Mouse (Mus musculus) limb, embryonic 12.5 days (tissue): ENCODE measurements around the gene Lpo. TPM values are rescaled to one million over a fixed set of nuclear protein-coding genes. Genes with fewer than 3 reads are reported as not detected.

Experiments used
- ATAC-seq: fragments of 200-750 bp; cut with Nextera tagmentation; 2 replicates; pipeline ENCODE4 v1.8.0; 2017; ENCODE audit warnings: low read depth, moderate TSS enrichment; ENCODE audit not compliant: insufficient number of reproducible peaks, insufficient read depth, low FRiP score, low TSS enrichment
- H3K27ac ChIP-seq: fragments of 300-500 bp; sonication (generic); 2 replicates; pipeline ENCODE4 v1.5.1; 2016; ENCODE audit warnings: mild to moderate bottlenecking, moderate library complexity
- H3K27me3 ChIP-seq: fragments of 300-500 bp; sonication (generic); 2 replicates; pipeline ENCODE4 v1.6.1; 2016; ENCODE audit warnings: mild to moderate bottlenecking, moderate library complexity
- H3K36me3 ChIP-seq: fragments of 300-500 bp; sonication (generic); 2 replicates; pipeline ENCODE4 v1.6.1; 2016; ENCODE audit warnings: mild to moderate bottlenecking, moderate library complexity
- H3K4me1 ChIP-seq: fragments of 300-500 bp; sonication (generic); replicated peaks from 2 replicates; pipeline ENCODE4 v1.6.1; 2016
- H3K4me2 ChIP-seq: fragments of 300-500 bp; sonication (generic); 2 replicates; pipeline ENCODE4 v1.6.1; 2016; ENCODE audit warnings: mild to moderate bottlenecking, moderate library complexity
- H3K4me3 ChIP-seq: fragments of 300-500 bp; sonication (generic); replicated peaks from 2 replicates; pipeline ENCODE4 v1.5.1; 2016; ENCODE audit warnings: mild to moderate bottlenecking
- H3K9ac ChIP-seq: fragments of 300-500 bp; sonication (generic); replicated peaks from 2 replicates; pipeline ENCODE4 v1.6.1; 2016; ENCODE audit warnings: mild to moderate bottlenecking, moderate library complexity
- H3K9me3 ChIP-seq: fragments of 300-500 bp; sonication (generic); 2 replicates; pipeline ENCODE4 v1.6.1; 2016; ENCODE audit warnings: mild to moderate bottlenecking, moderate library complexity
- WGBS: fragments of 180-500 bp; shearing (Covaris S2); methylation state at CpG from one replicate; pipeline ENCODE4 v1.1.7; 2016; 5-methylcytosine and 5-hydroxymethylcytosine counted together
- polyA plus RNA-seq: library from polyadenylated mRNA; unstranded; fragments of >200 nt; fragmentation: Nextera tagmentation; extraction: Ambion mirVana; gene quantifications from 2 replicates; pipeline ENCODE4 v1.2.1, GENCODE M21; 2016

Lpo gene
- polyA plus RNA-seq, 1 experiment from 2014 or later = 0.09 TPM

GRCm38 (mm10) chr11:87768745-87769144, 59.3 kb downstream of the Lpo start:
- WGBS = 89% methylated on average over 4 of the region's 4 CpGs
- no peak overlapping the region for H3K4me2 ChIP-seq
- no peak overlapping the region for H3K27ac ChIP-seq
- H3K9ac ChIP-seq = no peak overlapping the region
- no peak for ATAC-seq
- no peak overlapping the region for H3K4me3 ChIP-seq
- H3K27me3 ChIP-seq = peaks cover 48% of the 10 kb centered on the region
- no peaks in the 10 kb centered on the region for H3K36me3 ChIP-seq
- peaks cover 11% of the 10 kb centered on the region for H3K4me1 ChIP-seq
- no peaks in the 10 kb centered on the region for H3K9me3 ChIP-seq

DNA sequence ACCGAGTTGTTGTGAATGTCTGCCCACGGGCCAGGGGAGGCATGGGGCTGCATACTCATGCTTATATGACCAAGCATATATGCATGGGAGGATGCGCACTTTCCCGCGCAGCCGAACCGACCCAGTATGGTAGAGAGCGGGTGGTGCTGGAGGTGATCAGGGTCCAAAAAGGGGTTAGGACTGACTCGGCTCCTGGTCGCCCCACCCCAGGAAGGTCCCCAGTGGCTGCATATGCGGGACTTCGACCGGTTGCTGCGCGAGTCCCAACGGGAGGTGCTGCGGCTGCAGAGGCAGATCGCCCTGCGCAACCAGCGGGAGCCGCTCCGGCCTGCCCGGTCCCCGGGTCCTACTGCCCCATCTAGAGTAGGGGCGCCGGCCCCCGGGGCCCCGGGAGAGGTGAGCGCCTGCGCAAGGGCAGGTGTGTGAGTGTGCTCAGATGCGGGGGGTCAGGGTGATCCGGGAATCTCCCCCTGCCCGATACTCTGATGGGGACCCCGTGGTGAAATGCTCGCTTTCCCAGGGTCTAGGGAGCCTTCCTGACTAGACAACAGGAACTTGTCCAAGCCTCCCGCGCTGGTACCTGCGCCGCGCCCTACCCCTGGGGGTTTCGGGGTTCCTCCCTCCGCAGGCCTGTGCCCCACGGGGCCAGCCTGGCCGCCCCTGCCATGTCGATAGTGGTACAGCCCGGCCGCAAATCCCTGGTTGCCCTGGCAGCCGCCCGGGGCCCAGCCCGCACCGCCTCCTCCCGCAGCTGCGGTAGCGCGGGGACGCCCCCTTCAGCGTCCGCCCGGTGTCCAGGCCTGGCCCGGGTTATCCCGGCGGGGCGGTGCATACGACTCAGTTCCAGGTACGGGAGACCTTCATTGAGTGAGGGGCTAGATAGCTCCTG, 63.9 kb downstream of the Lpo start:
- H3K9ac ChIP-seq = peak overlapping the region; percentile 62
- peak overlapping the region; percentile 55 for H3K4me3 ChIP-seq
- peak overlapping the region; percentile 98 for H3K4me2 ChIP-seq
- no peaks in the 10 kb centered on the region for H3K9me3 ChIP-seq
- peaks cover 92% of the 10 kb centered on the region for H3K27me3 ChIP-seq
- H3K27ac ChIP-seq = no peak overlapping the region
- no peaks in the 10 kb centered on the region for H3K36me3 ChIP-seq
- under 1% methylated on average over 65 of the region's 65 CpGs for WGBS
- H3K4me1 ChIP-seq = peaks cover 22% of the 10 kb centered on the region
- ATAC-seq = 0 out of 2 replicates have a peak, but pooled peaks have one; percentile 34

GRCm38 (mm10) chr11:87763511-87763987, 64.5 kb downstream of the Lpo start:
- Histone ChIP-seq H3K9ac (peak overlapping the region; percentile 62; the same call in 1 of the 2 replicates), H3K27ac (no peak overlapping the region), H3K4me2 (peak overlapping the region; percentile 98), H3K9me3 (no peaks in the 10 kb centered on the region), H3K27me3 (peaks cover 94% of the 10 kb centered on the region), H3K4me3 (peak overlapping the region; percentile 55), H3K36me3 (no peaks in the 10 kb centered on the region), H3K4me1 (peaks cover 22% of the 10 kb centered on the region)
- 0 out of 2 replicates have a peak, but pooled peaks have one; percentile 6 for ATAC-seq
- WGBS = 3% methylated on average over 17 of the region's 17 CpGs

DNA sequence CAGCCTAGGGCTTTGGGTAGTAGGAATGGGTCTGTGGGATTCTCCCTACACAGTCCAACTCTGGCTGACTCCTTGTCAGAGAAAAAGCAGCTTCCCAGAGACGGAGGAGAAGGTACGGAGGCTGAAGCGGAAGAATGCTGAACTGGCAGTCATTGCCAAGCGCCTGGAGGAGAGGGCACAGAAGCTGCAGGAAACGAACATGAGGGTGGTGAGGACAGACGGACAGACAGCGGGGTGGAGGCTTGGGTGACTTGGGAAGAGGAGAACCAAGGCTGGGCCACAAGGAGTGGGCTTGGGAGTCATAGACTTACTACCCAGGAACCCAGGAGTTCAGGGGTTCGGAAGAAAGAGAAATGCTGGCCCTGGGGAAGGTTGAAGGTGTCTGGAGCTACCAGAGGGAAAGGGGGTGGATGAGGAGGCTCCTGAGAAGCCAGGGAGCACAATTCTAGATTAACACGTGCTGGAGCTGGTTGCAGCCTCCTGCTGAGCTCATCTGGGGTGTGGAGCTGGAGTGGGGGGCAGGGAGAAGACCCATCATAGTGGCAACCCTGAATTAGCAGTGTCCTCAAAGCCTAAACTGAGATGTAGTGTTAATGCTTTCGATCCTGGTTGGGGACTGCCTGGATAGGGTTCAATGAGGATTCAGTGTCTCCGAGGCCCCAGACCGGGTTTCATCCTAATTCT, 65.2 kb downstream of the Lpo start:
- Histone ChIP-seq H3K4me3 (peak overlapping the region; percentile 55; the same call in 1 of the 2 replicates), H3K36me3 (no peaks in the 10 kb centered on the region), H3K9me3 (no peaks in the 10 kb centered on the region), H3K9ac (no peak overlapping the region), H3K27me3 (peaks cover 87% of the 10 kb centered on the region), H3K4me1 (peaks cover 22% of the 10 kb centered on the region), H3K27ac (no peak overlapping the region), H3K4me2 (peak overlapping the region; percentile 98)
- no peak for ATAC-seq
- 39% methylated on average over 12 of the region's 12 CpGs for WGBS

- Histone ChIP-seq H3K27me3 (peaks cover 79% of the 10 kb centered on the region), H3K4me1 (peaks cover 22% of the 10 kb centered on the region), H3K36me3 (no peaks in the 10 kb centered on the region), H3K9ac (no peak overlapping the region), H3K4me2 (no peak overlapping the region), H3K27ac (no peak overlapping the region), H3K9me3 (no peaks in the 10 kb centered on the region), H3K4me3 (no peak overlapping the region)
- 74% methylated on average over 14 of the region's 14 CpGs for WGBS
- no peak for ATAC-seq
These were observed 66.0 kb downstream of the Lpo start for GRCm38 (mm10) chr11:87761806-87762701.

DNA sequence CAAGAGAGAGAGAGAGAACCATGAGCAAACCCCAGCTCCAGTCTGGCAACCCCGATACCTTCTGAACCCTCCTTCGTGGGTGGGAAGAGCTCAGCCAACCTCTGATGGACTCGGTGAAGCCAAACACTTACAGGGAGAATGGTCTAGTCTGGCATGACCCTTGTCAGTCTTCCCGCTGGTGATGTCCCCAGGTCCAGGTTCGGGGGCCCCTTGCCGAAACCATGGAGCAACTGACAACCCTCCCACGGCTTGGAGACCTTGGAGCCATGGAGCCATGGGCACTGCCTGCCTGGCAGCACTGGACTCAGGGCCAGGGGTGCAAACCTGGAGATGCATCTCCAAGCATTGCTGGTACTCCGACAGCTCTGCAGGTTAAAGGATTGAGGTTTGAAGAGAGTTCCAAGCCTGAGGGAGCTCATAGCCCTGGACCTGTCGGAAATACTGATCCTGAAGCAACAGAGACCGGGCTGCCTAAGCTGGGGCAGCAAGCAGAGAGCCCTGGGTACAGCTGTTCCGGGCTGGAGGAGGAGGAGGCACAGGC, 66.8 kb downstream of the Lpo start:
- WGBS = 65% methylated on average over 11 of the region's 11 CpGs

GRCm38 (mm10) chr11:87760301-87761081, 67.6 kb downstream of the Lpo start, which contains the start of gene Tspoap1:
TSS of gene Tspoap1 (plus strand) at chr11:87760541.
- H3K4me2 ChIP-seq = peak within 1 kb of the TSS; percentile 42
- H3K4me3 ChIP-seq = peak within 1 kb of the TSS; percentile 21
- peaks cover 22% of the 10 kb centered on the region for H3K4me1 ChIP-seq
- 10% methylated on average over 23 of the region's 23 CpGs for WGBS
- no peak within 1 kb of the TSS for H3K27ac ChIP-seq
- no peak within 1 kb of the TSS for H3K9ac ChIP-seq
- H3K36me3 ChIP-seq = no peaks in the 10 kb centered on the region
- no peak for ATAC-seq
- H3K9me3 ChIP-seq = no peaks in the 10 kb centered on the region
- H3K27me3 ChIP-seq = peaks cover 64% of the 10 kb centered on the region

More for the DNA sequence above, 66.8 kb downstream of the Lpo start:
- no peak overlapping the region for H3K9ac ChIP-seq
- no peak overlapping the region for H3K27ac ChIP-seq
- H3K4me2 ChIP-seq = no peak overlapping the region
- ATAC-seq = no peak
- H3K4me3 ChIP-seq = no peak overlapping the region
- peaks cover 71% of the 10 kb centered on the region for H3K27me3 ChIP-seq
- peaks cover 22% of the 10 kb centered on the region for H3K4me1 ChIP-seq
- no peaks in the 10 kb centered on the region for H3K36me3 ChIP-seq
- no peaks in the 10 kb centered on the region for H3K9me3 ChIP-seq

DNA sequence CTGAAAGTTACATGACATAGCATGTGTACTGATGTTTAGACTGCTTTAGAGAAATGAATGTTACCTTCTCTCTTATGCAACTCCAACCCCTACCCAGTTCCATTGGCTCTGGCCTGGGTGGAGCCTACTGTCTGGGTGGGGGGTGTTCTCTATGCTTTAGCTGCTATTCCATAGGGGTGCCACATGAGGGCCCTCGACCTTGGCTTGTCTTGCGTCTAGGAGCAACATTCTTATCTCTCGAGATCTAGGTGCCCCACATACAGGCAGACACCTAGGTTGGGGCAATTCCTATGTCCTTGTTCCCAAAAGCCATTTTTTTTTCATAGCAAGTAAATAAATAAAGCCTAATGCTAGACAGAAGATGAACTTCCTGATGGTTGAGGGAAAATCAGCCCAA, 68.5 kb downstream of the Lpo start:
- Histone ChIP-seq H3K27me3 (peaks cover 55% of the 10 kb centered on the region), H3K9ac (no peak overlapping the region), H3K27ac (no peak overlapping the region), H3K4me3 (no peak overlapping the region), H3K36me3 (no peaks in the 10 kb centered on the region), H3K4me1 (peaks cover 22% of the 10 kb centered on the region), H3K9me3 (no peaks in the 10 kb centered on the region), H3K4me2 (no peak overlapping the region)
- 8% methylated on average over 3 of the region's 3 CpGs for WGBS
- ATAC-seq = no peak

DNA sequence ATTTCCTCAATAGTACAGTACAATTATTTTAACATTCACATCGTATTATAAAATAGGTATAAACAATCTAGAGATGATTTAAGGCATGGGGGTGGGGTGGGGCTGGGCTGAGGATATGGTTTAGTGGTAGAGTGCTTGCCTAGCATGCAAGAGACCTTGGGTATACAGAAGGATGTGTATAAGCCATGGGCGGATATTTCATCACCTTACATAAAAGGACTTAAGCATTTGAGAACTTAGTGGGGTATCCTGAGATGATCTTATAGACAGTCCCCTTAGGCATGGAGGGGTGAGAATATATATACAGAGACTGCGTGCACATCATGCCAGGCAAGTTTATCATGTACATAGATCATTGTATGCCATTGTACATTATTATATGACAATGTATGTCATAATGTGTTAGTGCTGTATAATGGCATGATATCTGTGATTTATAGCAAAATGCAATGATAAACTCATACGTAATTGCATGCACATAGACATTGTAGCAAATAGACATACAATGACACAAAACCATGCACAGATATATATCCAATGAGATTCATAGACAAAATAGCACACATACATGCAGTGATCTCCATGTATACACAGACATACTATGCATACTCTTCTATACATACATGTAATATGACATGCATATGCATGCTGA, 69.0 kb downstream of the Lpo start:
- H3K27ac ChIP-seq = no peak overlapping the region
- H3K36me3 ChIP-seq = no peaks in the 10 kb centered on the region
- no peak overlapping the region for H3K4me2 ChIP-seq
- no peaks in the 10 kb centered on the region for H3K9me3 ChIP-seq
- no peak overlapping the region for H3K4me3 ChIP-seq
- ATAC-seq = no peak
- H3K4me1 ChIP-seq = peaks cover 22% of the 10 kb centered on the region
- WGBS = 76% methylated on average over 4 of the region's 4 CpGs
- H3K27me3 ChIP-seq = peaks cover 50% of the 10 kb centered on the region
- no peak overlapping the region for H3K9ac ChIP-seq
